Mouse (Mus musculus): ENCODE results near the gene Zfp941. TPM values are rescaled to one million over a fixed set of nuclear protein-coding genes. Genes with fewer than 3 reads are reported as not detected.

Gene Zfp941
- polyA plus RNA-seq, 1 experiment from 2014 or later: 3.6 TPM

GRCm38 (mm10) chr7:140834968-140835757, 13.2 kb upstream of the Zfp941 start, which contains the start of gene Urah:
Gene Urah (plus strand): TSS chr7:140835018.
- H3K4me3 ChIP-seq: no peak within 1 kb of the TSS

GRCm38 (mm10) chr7:140833341-140833740, 11.4 kb upstream of the Zfp941 start:
- no peak overlapping the region for H3K27ac ChIP-seq (replicated peaks)
- H3K9me3 ChIP-seq: no peaks in the 10 kb centered on the region
- WGBS: 89% methylated on average over 4 of the region's 4 CpGs
- no peaks in the 10 kb centered on the region; the same call in 1 of the 2 replicates for H3K27me3 ChIP-seq (replicated peaks; ENCODE audit: low read depth, poor library complexity, severe bottlenecking)
- no peaks in the 10 kb centered on the region for H3K36me3 ChIP-seq (replicated peaks)
- H3K4me1 ChIP-seq: peaks cover 9% of the 10 kb centered on the region; the same call in 1 of the 2 replicates
- no peak overlapping the region for H3K4me3 ChIP-seq
- no peak for DNase-seq (ENCODE audit: low spot score)

More at GRCm38 (mm10) chr7:140834968-140835757, 13.2 kb upstream of the Zfp941 start, which contains the start of gene Urah:
- no peak for DNase-seq (ENCODE audit: low spot score)
- H3K9me3 ChIP-seq: no peaks in the 10 kb centered on the region
- 37% methylated on average over 20 of the region's 20 CpGs for WGBS
- H3K36me3 ChIP-seq (replicated peaks): no peaks in the 10 kb centered on the region
- H3K4me1 ChIP-seq: peaks cover 9% of the 10 kb centered on the region; the same call in 1 of the 2 replicates
- H3K27me3 ChIP-seq (replicated peaks; ENCODE audit: low read depth, poor library complexity, severe bottlenecking): peaks cover 9% of the 10 kb centered on the region
- H3K27ac ChIP-seq (replicated peaks): no peak within 1 kb of the TSS

GRCm38 (mm10) chr7:140831447-140831846, 9.5 kb upstream of the Zfp941 start:
- Histone ChIP-seq H3K4me3 (no peak overlapping the region), H3K27me3 (replicated peaks; ENCODE audit: low read depth, poor library complexity, severe bottlenecking) (no peaks in the 10 kb centered on the region; the same call in 1 of the 2 replicates), H3K4me1 (peaks cover 9% of the 10 kb centered on the region; the same call in 1 of the 2 replicates), H3K27ac (replicated peaks) (no peak overlapping the region), H3K36me3 (replicated peaks) (no peaks in the 10 kb centered on the region), H3K9me3 (no peaks in the 10 kb centered on the region)
- no peak for DNase-seq (ENCODE audit: low spot score)
- 77% methylated on average over 6 of the region's 6 CpGs for WGBS

GRCm38 (mm10) chr7:140828171-140828881, 6.3 kb upstream of the Zfp941 start:
- WGBS: 44% methylated on average over 8 of the region's 8 CpGs
- Histone ChIP-seq H3K27me3 (replicated peaks; ENCODE audit: low read depth, poor library complexity, severe bottlenecking) (no peaks in the 10 kb centered on the region), H3K9me3 (no peaks in the 10 kb centered on the region), H3K4me3 (no peak overlapping the region), H3K36me3 (replicated peaks) (no peaks in the 10 kb centered on the region), H3K27ac (replicated peaks) (no peak overlapping the region), H3K4me1 (no peaks in the 10 kb centered on the region)
- no peak for DNase-seq (ENCODE audit: low spot score)

GRCm38 (mm10) chr7:140822731-140823130, 753 bp upstream of the Zfp941 start:
- WGBS: 92% methylated on average over 4 of the region's 4 CpGs
- Histone ChIP-seq H3K27me3 (replicated peaks; ENCODE audit: low read depth, poor library complexity, severe bottlenecking) (peaks cover 4% of the 10 kb centered on the region), H3K4me3 (no peak overlapping the region), H3K27ac (replicated peaks) (no peak overlapping the region), H3K9me3 (no peaks in the 10 kb centered on the region), H3K4me1 (peaks cover 7% of the 10 kb centered on the region; the same call in 1 of the 2 replicates), H3K36me3 (replicated peaks) (no peaks in the 10 kb centered on the region)
- no peak for DNase-seq (ENCODE audit: low spot score)

- DNase-seq (ENCODE audit: low spot score): no peak
- Histone ChIP-seq H3K4me3 (peak overlapping the region; percentile 70), H3K9me3 (no peaks in the 10 kb centered on the region), H3K27me3 (replicated peaks; ENCODE audit: low read depth, poor library complexity, severe bottlenecking) (peaks cover 4% of the 10 kb centered on the region), H3K27ac (replicated peaks) (no peak overlapping the region; the same call in 1 of the 2 replicates), H3K36me3 (replicated peaks) (no peaks in the 10 kb centered on the region), H3K4me1 (peaks cover 7% of the 10 kb centered on the region; the same call in 1 of the 2 replicates)
- 46% methylated on average over 5 of the region's 5 CpGs for WGBS
Observed at GRCm38 (mm10) chr7:140821305-140821652, 699 bp downstream of the Zfp941 start.

- no peak overlapping the region for H3K4me3 ChIP-seq
- H3K27ac ChIP-seq (replicated peaks): no peak overlapping the region
- no peaks in the 10 kb centered on the region for H3K9me3 ChIP-seq
- H3K4me1 ChIP-seq: peaks cover 7% of the 10 kb centered on the region; the same call in 1 of the 2 replicates
- H3K36me3 ChIP-seq (replicated peaks): no peaks in the 10 kb centered on the region
- H3K27me3 ChIP-seq (replicated peaks; ENCODE audit: low read depth, poor library complexity, severe bottlenecking): peaks cover 4% of the 10 kb centered on the region
- DNase-seq (ENCODE audit: low spot score): no peak
- 82% methylated on average over 4 of the region's 4 CpGs for WGBS
Observed at GRCm38 (mm10) chr7:140820173-140820572, 1.8 kb downstream of the Zfp941 start.

GRCm38 (mm10) chr7:140812850-140813249, 9.1 kb downstream of the Zfp941 start:
- DNase-seq (ENCODE audit: low spot score): no peak
- Histone ChIP-seq H3K4me3 (no peak overlapping the region), H3K4me1 (no peaks in the 10 kb centered on the region), H3K9me3 (no peaks in the 10 kb centered on the region), H3K27me3 (replicated peaks; ENCODE audit: low read depth, poor library complexity, severe bottlenecking) (no peaks in the 10 kb centered on the region), H3K36me3 (replicated peaks) (peaks cover 30% of the 10 kb centered on the region), H3K27ac (replicated peaks) (no peak overlapping the region)
- 91% methylated on average over 12 of the region's 12 CpGs for WGBS

- WGBS: 93% methylated on average over 13 of the region's 13 CpGs
- Histone ChIP-seq H3K27me3 (replicated peaks; ENCODE audit: low read depth, poor library complexity, severe bottlenecking) (no peaks in the 10 kb centered on the region), H3K36me3 (replicated peaks) (peaks cover 30% of the 10 kb centered on the region), H3K27ac (replicated peaks) (no peak overlapping the region), H3K4me3 (no peak overlapping the region), H3K4me1 (no peaks in the 10 kb centered on the region), H3K9me3 (no peaks in the 10 kb centered on the region)
- DNase-seq (ENCODE audit: low spot score): no peak
Observed at GRCm38 (mm10) chr7:140811714-140812113, 10.3 kb downstream of the Zfp941 start.

GRCm38 (mm10) chr7:140810496-140810895, 11.5 kb downstream of the Zfp941 start:
- H3K9me3 ChIP-seq: no peaks in the 10 kb centered on the region
- no peaks in the 10 kb centered on the region for H3K4me1 ChIP-seq
- H3K36me3 ChIP-seq (replicated peaks): peaks cover 30% of the 10 kb centered on the region
- WGBS: 92% methylated on average over 6 of the region's 6 CpGs
- H3K4me3 ChIP-seq: no peak overlapping the region
- no peak overlapping the region for H3K27ac ChIP-seq (replicated peaks)
- no peak for DNase-seq (ENCODE audit: low spot score)
- no peaks in the 10 kb centered on the region for H3K27me3 ChIP-seq (replicated peaks; ENCODE audit: low read depth, poor library complexity, severe bottlenecking)

- DNase-seq (ENCODE audit: low spot score): peak; percentile 15
- Histone ChIP-seq H3K4me1 (no peaks in the 10 kb centered on the region), H3K27ac (replicated peaks) (no peak overlapping the region), H3K36me3 (replicated peaks) (peaks cover 5% of the 10 kb centered on the region), H3K4me3 (no peak overlapping the region), H3K9me3 (no peaks in the 10 kb centered on the region), H3K27me3 (replicated peaks; ENCODE audit: low read depth, poor library complexity, severe bottlenecking) (no peaks in the 10 kb centered on the region)
- 9% methylated on average over 1 of the region's 1 CpGs for WGBS
Observed at GRCm38 (mm10) chr7:140805704-140806103, 16.3 kb downstream of the Zfp941 start.

GRCm38 (mm10) chr7:140802629-140803028, 19.3 kb downstream of the Zfp941 start:
- WGBS: 86% methylated on average over 6 of the region's 6 CpGs
- no peaks in the 10 kb centered on the region for H3K4me1 ChIP-seq
- no peaks in the 10 kb centered on the region for H3K9me3 ChIP-seq
- no peak for DNase-seq (ENCODE audit: low spot score)
- no peaks in the 10 kb centered on the region for H3K36me3 ChIP-seq (replicated peaks)
- no peaks in the 10 kb centered on the region for H3K27me3 ChIP-seq (replicated peaks; ENCODE audit: low read depth, poor library complexity, severe bottlenecking)
- H3K27ac ChIP-seq (replicated peaks): no peak overlapping the region
- H3K4me3 ChIP-seq: no peak overlapping the region

Measured in embryonic facial prominence, embryonic 10.5 days (tissue).